Mouse (Mus musculus): ENCODE measurements around the gene Krtap5-2.
"Not testable (repeated sequence)": the region's sequence is repeated elsewhere in the genome, so short reads cannot be mapped to it uniquely, and the experiment has no call there.

The Krtap5-2 gene

GRCm38 (mm10) chr7:142175905-142176304 is at the start of gene Krtap5-2:
Krtap5-2 (minus strand) TSS chr7:142176005.
- DNase-seq (ENCODE audit: low spot score in 2 of 2): not testable (repeated sequence)

GRCm38 (mm10) chr7:142224518-142224917 is 48.7 kb upstream of the Krtap5-2 start:
- DNase-seq (ENCODE audit: low spot score in 2 of 2): no peak

GRCm38 (mm10) chr7:142212136-142212535 is 36.3 kb upstream of the Krtap5-2 start:
- DNase-seq (ENCODE audit: low spot score in 2 of 2): not testable (repeated sequence)

DNA sequence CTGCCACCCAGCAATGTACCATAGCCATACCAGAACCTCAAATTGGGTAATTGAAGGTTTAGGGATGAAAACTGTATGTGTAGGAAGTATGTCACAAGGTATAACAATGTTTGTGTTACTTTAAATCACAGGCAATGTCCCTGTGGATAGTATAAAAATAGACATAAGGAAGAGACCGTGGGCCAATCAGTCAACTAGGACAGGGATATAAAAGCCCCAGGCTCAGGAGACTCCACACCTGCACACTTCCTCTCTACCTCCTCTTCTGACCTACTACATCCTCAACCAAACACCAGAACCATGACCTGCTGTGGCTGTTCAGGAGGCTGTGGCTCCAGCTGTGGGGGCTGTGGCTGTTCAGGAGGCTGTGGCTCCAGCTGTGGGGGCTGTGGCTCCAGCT is 35.8 kb upstream of the Krtap5-2 start, which contains the start of gene Gm7579:
Gene Gm7579 (plus strand): TSS at position 301 of the 400 bp plus-strand sequence.
- no peak for DNase-seq (ENCODE audit: low spot score in 2 of 2)

GRCm38 (mm10) chr7:142206891-142207290 is 31.1 kb upstream of the Krtap5-2 start:
- DNase-seq (ENCODE audit: low spot score in 2 of 2): not testable (repeated sequence)

GRCm38 (mm10) chr7:142205488-142205887 is 29.7 kb upstream of the Krtap5-2 start:
- no peak for DNase-seq (ENCODE audit: low spot score in 2 of 2)

DNA sequence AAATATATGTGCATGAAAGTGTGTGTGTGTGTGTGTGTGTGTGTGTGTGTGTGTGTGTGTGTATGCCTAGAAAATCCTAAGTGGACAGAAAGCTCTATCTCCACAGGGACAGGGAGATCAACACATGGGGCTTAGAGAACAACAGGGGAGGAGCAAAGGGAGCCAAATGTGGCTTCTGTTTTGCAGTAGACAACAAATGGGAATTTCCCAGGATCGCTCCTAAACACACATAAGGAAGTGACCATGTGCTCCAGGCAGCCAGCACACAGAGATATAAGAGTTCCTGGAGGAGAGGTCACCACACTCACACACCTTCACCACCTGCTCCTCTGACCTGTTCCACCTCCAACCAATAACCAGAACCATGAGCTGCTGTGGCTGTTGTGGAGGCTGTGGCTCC is 25.3 kb upstream of the Krtap5-2 start, which contains the start of gene Krtap5-3:
Gene Krtap5-3 (plus strand): TSS at position 301 of the 400 bp plus-strand sequence.
- no peak for DNase-seq (ENCODE audit: low spot score in 2 of 2)

DNA sequence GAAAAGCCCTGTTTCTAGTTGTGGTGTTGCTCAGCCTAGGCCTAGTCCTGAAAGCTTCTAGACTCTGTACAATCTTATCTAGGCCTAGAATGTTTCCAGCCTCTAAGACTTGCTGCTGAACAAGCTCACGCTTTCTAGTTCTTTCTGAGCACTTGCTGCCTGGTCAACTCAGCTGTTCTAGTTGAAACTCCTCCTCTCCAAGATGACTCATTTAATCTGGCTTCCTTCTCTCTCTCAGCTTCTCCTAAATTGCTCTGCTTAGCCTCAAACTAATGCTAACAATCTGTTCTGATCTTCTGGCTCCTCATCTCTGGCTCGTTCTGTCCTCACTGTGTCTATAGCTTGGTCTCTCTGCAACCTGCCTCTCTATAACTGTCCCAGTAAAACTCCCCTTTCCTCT is 22.9 kb upstream of the Krtap5-2 start:
- no peak for DNase-seq (ENCODE audit: low spot score in 2 of 2)

DNA sequence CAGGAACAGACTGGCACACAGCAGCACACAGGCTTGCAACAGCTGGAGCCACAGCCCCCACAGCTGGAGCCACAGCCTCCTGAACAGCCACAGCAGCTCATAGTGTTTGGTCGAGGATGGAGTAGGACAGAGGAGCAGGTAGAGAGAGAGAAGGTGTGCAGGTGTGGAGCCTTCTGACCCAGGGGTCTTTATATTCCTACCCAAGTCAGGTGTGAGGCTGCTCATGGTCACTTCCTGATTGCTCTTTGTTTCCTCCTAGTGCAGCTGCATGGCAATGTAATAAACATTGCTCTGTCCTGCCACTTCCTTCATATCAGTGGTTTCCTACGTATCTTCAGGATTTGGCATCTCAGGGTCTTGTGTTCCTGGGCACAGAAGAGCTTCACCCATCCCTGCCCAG is 14.5 kb upstream of the Krtap5-2 start, which contains the start of gene Gm10153:
Gene Gm10153 (minus strand): TSS at position 101 of the 400 bp plus-strand sequence.
- DNase-seq (ENCODE audit: low spot score in 2 of 2): no peak

- DNase-seq (ENCODE audit: low spot score in 2 of 2): no peak
These were observed 12.4 kb upstream of the Krtap5-2 start for GRCm38 (mm10) chr7:142188156-142188555.

DNA sequence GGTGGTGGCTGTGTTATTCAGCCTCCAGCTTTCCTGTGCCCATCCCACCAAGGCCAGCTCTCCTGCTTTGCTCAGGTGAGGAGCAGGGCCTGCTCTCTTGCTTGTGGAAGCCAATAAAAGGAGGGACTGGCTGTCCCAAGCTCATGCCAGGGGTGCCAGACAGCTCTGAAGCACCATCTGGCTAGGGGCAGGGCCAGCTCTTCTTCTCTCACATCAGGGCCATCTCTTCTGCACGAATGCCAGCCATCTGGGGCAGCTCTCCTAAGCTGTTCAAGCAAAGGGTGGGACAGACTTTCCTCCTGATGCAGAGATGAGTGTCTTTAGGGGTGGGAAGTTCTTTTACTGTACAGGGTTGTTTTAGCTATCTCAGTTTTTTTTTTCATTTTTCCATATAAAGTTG is 5.2 kb upstream of the Krtap5-2 start:
- no peak for DNase-seq (ENCODE audit: low spot score in 2 of 2)

- DNase-seq (ENCODE audit: low spot score in 2 of 2): no peak
These were observed 2.9 kb upstream of the Krtap5-2 start for GRCm38 (mm10) chr7:142178685-142179084.

GRCm38 (mm10) chr7:142169836-142170235 is 6.0 kb downstream of the Krtap5-2 start:
- no peak for DNase-seq (ENCODE audit: low spot score in 2 of 2)

DNA sequence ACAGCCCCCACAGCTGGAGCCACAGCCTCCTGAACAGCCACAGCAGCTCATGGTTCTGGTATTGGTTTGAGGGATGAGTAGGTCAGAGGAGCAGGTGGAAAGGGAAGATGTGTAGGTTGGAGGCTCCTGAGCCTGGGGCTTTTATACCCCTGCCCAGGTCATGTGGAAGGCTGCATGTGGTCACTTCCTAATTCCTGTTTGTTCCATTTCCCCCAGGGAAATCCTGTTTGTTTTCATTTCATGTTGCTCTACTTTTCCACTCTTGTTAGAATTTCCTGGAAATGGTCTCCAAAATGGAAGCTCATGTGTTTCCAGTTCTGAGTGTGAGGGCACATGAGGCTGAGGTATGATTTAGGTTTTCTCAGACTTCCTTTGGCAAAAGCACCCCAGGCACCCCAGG is 10.2 kb downstream of the Krtap5-2 start, which contains the start of gene Gm4553:
Gene Gm4553 (minus strand): TSS at position 101 of the 400 bp plus-strand sequence.
- not testable (repeated sequence) for DNase-seq (ENCODE audit: low spot score in 2 of 2)

DNA sequence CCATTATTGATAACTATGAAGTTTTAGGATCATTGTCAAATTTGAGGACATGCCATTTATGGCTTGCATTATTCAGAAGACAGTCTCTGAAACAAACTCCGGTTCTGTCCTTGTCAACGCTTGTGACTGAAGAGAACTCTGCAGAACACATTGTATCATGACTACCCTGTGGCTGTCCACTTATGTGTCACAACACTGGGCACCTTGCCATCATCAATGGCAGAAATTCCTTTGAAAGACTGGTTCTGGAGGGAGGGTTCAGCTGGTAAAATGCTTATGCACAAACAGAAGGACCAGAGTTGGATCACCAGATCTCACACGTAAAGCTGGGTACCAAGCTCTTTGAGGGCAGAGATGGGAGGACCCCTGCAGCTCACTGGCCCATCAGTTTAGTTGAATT is 16.4 kb downstream of the Krtap5-2 start:
- DNase-seq (ENCODE audit: low spot score in 2 of 2): no peak

- DNase-seq (ENCODE audit: low spot score in 2 of 2): not testable (repeated sequence)
These were observed 18.8 kb downstream of the Krtap5-2 start, which contains the start of gene Gm29735 for GRCm38 (mm10) chr7:142157013-142157412. Gm29735 (minus strand) TSS chr7:142157113.

DNA sequence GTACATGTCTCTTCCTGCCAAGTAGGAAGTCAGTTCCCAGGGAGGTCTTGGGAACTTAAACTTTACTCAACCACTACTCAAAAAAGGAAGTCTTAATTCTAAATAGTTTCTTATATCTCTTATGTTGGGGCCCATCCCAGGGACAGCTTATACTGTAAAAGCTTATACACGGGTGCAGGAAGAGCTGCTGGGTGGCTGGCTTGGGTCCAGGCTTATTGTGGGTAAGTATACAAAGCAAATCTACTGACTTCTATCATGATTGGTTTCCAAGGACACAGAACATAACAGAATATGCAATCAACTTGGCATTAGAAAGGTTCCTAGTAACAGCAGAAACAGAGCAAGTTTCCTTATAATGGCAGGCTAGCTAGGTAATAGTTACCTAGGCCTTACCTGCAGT is 20.5 kb downstream of the Krtap5-2 start:
- no peak for DNase-seq (ENCODE audit: low spot score in 2 of 2)

- DNase-seq (ENCODE audit: low spot score in 2 of 2): no peak
These were observed 23.6 kb downstream of the Krtap5-2 start for GRCm38 (mm10) chr7:142152191-142152590.

GRCm38 (mm10) chr7:142148633-142149032 is 27.2 kb downstream of the Krtap5-2 start:
- DNase-seq (ENCODE audit: low spot score in 2 of 2): no peak

DNA sequence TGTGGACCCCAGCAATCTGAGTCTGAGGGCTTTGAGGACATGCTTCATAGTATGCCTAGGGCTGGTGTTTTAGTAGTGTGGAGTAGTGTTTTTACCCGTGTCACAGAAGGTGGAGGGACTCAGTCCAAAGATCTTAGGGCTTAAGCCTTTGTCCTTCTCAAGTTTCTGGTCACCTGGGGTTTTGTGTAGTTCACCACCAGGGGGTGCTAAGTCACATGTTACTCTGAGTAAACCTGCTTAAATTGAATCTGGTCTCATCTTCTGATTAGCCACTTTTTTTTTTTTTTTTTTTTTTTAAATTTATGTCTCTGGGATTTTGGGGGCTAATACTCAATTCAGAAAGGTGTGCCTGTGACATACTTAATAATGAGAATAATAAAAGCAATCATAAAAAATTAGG is 29.8 kb downstream of the Krtap5-2 start:
- peak in 1 of 2 experiments; percentile 5 for DNase-seq (ENCODE audit: low spot score in 2 of 2)

- DNase-seq (ENCODE audit: low spot score in 2 of 2): no peak
These were observed 30.3 kb downstream of the Krtap5-2 start for GRCm38 (mm10) chr7:142145413-142145940.

GRCm38 (mm10) chr7:142144507-142144906 is 31.3 kb downstream of the Krtap5-2 start, which contains the start of gene Gm45337:
Gm45337 (minus strand) TSS chr7:142144607.
- no peak for DNase-seq (ENCODE audit: low spot score in 2 of 2)

- not testable (repeated sequence) for DNase-seq (ENCODE audit: low spot score in 2 of 2)
These were observed 32.2 kb downstream of the Krtap5-2 start for GRCm38 (mm10) chr7:142143506-142144010.
